Mouse (Mus musculus) spleen, postnatal 10 days (tissue): Measurements from ENCODE around the gene Vars.
"Not testable (repeated sequence)": the region's sequence is repeated elsewhere in the genome, so short reads cannot be mapped to it uniquely, and the experiment has no call there.

ENCODE experiments used
- DNase-seq, 2 experiments: peaks; one replicate each; pipeline ENCODE4 v3.0.0; 2021 to 2022; ENCODE audit warnings: low spot score in 2 of 2

Vars gene

DNA sequence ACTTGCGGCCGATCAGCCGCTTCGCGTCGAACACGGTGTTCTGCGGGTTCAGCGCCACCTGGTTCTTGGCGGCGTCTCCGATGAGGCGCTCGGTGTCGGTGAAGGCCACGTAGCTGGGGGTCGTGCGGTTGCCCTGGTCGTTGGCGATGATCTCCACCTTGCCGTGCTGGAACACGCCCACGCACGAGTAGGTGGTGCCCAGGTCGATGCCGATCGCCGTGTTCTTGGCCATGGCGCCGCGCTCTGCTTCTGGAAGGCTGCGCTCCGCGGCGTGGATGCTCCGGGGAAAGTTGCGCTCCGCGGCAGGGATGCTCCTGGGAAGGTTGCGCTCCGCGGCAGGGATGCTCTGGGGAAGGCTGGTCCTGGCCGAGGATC lies 29.1 kb upstream of the Vars start:
- DNase-seq: not testable (repeated sequence)

- peak; percentile 47 to 62 for DNase-seq
These were observed 28.6 kb upstream of the Vars start, which contains the start of the genes Hspa1a and Hspa1l for GRCm38 (mm10) chr17:34972069-34972749. TSS of gene Hspa1a (minus strand) at chr17:34972156. TSS of gene Hspa1l (plus strand) at chr17:34972703.

DNA sequence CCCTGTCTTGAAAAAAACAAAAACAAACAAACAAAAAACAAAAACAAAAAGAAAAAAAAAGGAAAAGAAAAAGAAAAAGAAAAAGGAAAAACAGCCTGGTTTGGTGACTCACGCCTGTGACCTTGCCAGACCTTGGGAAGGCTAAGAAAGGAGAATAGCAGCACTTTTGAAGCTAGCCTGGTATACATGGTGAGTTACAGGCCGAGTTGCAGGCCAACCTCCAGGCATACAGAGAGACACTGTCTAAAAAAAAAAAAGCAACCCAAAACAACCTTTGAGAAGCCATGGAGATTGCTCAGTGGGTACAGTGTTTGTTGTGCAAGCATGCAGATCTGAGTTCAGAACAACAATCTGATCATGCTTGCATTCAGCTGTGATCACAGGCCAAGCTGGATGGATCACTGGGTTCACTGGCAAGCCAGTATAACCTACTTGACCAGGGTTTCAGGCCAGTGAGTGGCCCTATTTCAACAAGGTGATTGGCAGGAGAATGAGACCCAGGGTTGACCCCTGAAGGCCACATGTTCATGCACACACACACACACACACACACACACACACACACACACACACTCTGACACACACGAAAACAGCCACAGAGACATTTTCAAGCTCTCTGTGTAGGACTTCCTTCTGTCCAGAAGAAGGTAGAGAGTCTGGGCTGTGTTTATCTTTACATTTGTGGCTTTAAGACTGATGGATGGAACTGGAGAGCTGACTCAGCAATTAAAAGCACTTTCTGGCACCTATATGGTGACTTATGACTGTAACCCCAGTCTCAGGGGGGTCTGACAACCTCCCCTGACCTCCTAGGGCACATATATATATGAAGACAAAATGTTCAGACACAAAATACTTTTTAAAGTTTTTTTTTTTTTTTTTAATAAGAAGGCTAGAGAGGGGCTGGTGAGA lies 24.9 kb upstream of the Vars start:
- DNase-seq: no peak

- no peak for DNase-seq
These were observed 23.8 kb upstream of the Vars start for GRCm38 (mm10) chr17:34977000-34977399.

DNA sequence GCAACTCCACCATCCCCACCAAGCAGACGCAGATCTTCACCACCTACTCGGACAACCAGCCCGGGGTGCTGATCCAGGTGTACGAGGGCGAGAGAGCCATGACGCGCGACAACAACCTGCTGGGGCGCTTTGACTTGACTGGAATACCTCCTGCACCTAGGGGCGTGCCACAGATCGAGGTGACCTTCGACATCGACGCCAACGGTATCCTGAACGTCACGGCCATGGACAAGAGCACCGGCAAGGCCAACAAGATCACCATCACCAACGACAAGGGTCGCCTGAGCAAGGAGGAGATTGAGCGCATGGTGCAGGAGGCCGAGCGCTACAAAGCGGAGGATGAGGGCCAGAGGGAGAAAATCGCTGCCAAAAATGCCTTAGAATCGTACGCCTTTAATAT lies 22.5 kb upstream of the Vars start:
- no peak for DNase-seq

DNA sequence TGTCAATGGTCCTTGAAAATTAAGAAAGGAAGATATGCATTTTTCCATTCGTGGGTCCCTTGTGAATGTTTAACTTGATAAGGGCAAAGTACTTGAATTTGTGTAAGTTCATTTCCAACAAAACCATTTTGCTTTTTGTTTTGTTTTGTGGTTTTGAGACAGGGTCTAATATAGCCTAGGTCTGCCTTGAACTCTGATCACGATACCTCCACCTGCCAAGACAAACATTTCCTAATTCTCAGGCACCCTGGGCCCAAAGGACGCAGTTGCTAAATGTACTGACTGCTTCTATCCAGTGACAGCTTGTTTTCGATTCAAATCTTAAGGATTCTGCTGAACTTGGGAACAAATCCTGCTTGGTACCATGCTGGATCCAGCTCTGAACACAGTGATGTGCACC lies 21.2 kb upstream of the Vars start:
- no peak for DNase-seq

DNA sequence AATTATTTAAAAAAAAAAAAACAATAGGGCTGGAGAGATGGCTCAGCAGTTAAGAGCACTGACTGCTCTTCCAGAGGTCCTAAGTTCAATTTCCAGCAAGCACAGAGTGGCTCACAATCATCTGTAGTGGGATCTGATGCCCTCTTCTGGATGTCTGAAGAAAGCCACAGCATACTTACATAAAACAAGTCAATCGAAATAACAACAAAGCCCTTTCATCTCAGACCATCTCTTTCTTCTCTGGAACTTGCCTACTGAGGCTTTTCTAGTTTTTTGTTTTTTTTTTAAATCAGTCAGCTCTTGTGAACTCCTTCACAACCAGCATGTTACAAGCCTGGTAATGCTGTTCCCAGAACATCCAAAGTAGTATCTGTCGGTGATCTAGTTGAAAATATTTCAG lies 20.1 kb upstream of the Vars start:
- no peak for DNase-seq

GRCm38 (mm10) chr17:34981690-34982180 lies 19.1 kb upstream of the Vars start, which contains the start of gene Lsm2:
TSS of gene Lsm2 (plus strand) at chr17:34981862.
- DNase-seq: peak; percentile 92 to 95

DNA sequence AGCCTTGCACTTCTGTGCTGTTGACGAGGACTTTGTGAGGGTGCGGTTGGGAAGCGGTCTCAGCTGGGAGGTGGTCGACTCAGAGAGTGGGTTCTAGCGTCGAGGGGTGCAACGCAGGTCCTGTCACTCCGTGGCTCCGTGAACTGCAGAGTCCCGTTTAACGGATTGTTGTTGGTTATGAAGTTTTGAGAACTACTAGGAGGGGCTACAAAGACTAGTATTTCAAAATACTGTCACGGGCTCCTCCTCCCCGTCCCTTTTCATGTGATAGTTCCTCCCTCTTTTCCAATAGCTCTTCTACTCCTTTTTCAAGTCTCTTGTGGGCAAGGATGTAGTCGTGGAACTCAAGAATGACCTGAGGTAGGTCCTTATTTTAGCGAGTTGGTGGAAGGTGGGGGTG lies 18.5 kb upstream of the Vars start:
- peak in 1 of 2 experiments; percentile 18 for DNase-seq

DNA sequence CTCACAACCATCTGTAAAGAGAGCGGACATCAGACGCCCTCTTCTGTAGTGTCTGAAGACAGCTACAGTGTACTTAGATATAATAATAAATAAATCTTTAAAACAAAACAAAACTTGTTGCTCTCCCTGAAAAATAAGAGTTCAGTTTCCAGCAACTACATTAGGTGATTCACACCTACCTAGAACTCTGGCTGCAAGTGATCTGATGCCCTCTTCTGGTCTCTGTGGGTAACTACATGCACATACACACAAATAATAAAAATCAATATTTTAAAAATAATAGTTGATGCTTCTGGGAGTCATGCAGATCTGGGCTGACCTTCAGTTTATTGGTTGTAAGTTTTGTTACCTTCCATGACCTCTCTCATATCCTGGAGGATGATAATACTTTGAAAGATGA lies 16.6 kb upstream of the Vars start:
- peak in 1 of 2 experiments; percentile 52 for DNase-seq

DNA sequence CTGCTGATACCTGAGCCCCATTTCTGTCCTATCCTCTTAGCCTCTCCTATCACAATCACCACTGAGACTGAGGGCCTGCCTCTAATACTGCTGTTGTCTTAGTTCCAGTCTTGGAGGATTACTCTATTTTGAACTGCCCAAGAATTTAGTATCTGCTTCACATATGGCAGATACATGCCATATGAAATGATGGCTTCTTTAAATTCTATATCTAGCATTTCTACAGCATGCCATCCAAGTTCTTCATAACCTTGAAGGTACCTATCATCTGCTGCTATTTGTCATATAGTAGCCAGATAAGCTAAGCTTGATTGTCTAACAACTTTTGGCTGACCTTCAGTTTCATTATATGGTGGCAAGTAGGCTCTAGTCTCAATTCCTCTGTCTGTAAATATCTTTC lies 6.0 kb upstream of the Vars start:
- no peak for DNase-seq

DNA sequence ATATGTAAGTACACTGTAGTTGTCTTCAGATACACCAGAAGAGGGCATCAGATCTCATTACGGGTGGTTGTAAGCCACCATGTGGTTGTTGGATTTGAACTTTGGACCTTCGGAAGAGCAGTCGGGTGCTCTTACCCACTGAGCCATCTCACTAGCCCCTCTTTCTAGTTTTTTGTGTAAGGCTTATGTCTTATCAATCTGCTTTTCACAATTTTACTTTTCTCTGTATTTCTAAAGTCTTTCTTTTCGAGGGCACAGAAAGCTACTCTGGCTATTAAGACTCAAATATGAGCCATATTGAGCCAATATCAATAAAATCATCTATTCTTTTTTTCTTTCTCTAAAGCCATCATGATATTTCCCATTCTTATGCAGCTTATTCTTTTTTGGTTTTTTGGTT lies 5.6 kb upstream of the Vars start:
- not testable (repeated sequence) for DNase-seq

DNA sequence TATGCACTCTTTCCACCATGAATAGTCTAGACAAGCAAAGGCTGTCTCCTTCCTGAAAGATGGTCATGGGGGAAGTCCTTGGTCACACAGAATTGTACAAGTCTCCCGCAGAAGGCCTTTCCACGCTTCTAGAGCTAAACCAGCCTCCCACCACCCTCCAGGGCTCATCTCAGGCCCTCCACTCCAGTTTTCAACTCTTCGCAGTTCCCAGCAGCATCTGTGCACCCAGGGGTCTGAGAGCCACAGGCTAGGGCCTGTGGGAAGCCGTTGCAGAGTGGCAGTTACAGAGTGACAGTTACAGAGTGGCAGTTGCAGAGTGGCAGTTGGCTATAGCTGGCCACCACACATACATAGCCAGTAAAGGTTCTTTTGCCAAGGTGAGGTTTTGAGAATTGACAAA lies 4.9 kb upstream of the Vars start:
- DNase-seq: not testable (repeated sequence)

GRCm38 (mm10) chr17:34996411-34997141 lies 4.2 kb upstream of the Vars start:
- peak in 1 of 2 experiments; percentile 10 for DNase-seq

GRCm38 (mm10) chr17:34997142-34997483 lies 3.7 kb upstream of the Vars start:
- DNase-seq: no peak

GRCm38 (mm10) chr17:34998526-34999430 lies 2.0 kb upstream of the Vars start:
- DNase-seq: peak in 1 of 2 experiments; percentile 23

GRCm38 (mm10) chr17:34999871-35000716 lies 693 bp upstream of the Vars start:
- peak; percentile 47 to 66 for DNase-seq

- peak; percentile 63 to 70 for DNase-seq
These were observed 815 bp downstream of the Vars start for GRCm38 (mm10) chr17:35001452-35002152.

DNA sequence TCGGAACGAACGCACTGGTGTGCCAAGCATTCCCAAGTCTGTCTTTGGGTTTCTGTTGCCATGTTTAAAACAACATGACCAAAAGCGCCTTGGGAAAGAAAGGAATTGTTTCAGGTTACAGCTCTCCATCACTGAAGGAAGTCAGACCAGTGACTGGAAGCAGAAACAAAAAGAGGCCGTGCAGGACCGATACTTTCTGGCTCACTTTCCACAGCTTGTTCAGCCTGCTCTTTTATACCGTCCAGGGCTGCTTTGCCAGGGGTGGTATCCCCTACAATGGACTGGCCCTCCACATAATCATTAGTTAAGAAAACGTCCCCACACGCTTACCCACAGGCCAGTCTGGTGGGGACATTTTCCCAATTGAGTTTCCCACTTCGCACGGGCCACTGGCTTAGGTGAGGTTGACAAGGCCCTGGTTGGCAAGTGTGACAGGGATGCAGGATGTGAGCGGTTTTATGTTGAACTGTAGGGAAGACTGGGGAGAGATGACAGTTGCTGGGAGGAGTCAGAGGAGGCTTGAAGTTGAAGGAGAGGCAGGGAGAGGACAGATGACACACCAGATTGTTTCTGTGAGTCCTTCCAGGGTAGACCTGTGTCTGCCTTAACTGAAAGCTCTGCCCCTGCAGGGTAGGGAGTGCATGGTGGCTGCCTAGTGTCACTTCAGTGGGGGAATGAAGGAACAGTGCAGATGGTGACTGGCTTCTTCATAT lies 1.5 kb downstream of the Vars start:
- DNase-seq: peak in 1 of 2 experiments; percentile 45
